Mouse (Mus musculus) bone marrow macrophage, adult 2 months (primary cell): Measurements from ENCODE around the gene Slc1a2.

Experiments
- CTCF ChIP-seq: IDR thresholded peaks from 2 replicates; pipeline ENCODE4 v1.5.1; 2012; ENCODE audit warnings: low read depth, mild to moderate bottlenecking, low read length, moderate library complexity
- POLR2A ChIP-seq: IDR thresholded peaks from 2 replicates; pipeline ENCODE4 v1.6.1; 2012; ENCODE audit warnings: mild to moderate bottlenecking, low read depth, low read length, borderline replicate concordance

GRCm38 (mm10) chr2:102774700-102775099 lies 116.2 kb downstream of the Slc1a2 start:
- TF ChIP-seq CTCF (no peak), POLR2A (no peak)
